Mouse (Mus musculus): ENCODE results near the gene Anks6. TPM values are rescaled to one million over a fixed set of nuclear protein-coding genes. Genes with fewer than 3 reads are reported as not detected.

The Anks6 gene
- total RNA-seq, 2 experiments from 2014 or later = 0.16 to 0.44 TPM

DNA sequence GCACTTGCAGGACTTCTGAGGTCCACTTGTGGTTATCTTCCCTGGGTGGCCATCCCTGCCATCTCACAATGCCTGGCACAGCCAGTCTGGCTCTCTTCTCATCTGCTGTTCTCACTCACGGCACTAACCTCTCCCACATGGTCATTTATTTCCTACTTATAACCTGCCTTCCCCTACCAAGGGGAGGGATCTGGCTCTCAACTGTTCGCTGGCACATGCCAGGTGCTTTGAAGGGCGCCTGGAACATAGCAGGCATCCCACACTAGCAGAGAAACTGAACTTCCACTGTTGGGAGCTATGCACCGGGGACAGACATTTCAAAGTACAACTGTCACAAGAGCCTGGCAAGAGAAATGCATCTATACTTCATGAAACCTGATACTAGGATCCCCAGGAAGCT is 9.5 kb downstream of the Anks6 start:
- no peak for ATAC-seq (ENCODE audit: poor library complexity, severe bottlenecking)

DNA sequence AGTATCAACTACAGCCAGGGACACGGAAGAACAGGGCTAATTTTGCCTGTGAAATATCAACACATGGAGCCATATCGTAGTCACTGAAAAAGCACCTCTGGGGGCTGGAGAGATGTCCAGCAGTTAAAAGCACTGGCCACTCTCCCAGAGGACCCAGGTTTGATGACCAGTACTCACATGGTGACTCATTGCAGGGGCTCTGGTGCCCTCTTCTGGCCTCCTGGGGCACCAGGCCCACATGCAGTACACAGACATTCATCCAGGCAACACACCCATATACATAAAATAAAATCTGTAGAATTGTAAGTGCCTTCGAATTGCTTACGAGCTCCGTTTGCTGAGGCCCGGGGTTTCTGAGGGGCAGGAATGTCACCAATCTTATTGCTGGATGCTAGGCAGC is 10.3 kb downstream of the Anks6 start:
- no peak for ATAC-seq (ENCODE audit: poor library complexity, severe bottlenecking)

DNA sequence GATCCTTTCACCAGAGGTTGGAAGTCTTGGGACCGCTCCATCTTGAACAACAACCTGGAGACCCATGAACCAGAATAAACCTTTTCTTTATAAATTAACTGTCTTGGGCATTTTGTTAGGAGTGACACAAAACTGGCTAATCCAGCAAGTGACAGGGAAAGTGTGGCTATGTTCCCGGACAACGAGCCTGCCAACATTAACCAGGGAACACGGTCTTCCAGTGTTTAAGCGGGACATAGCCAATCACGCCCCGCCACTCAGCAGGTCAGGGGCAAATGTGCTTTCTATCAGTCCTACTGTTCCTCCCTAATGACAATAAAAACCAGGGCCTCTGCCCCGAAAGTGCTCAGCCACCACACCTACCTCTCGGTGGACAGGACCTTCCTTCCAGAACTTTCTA is 13.4 kb downstream of the Anks6 start:
- ATAC-seq (ENCODE audit: poor library complexity, severe bottlenecking) = no peak

DNA sequence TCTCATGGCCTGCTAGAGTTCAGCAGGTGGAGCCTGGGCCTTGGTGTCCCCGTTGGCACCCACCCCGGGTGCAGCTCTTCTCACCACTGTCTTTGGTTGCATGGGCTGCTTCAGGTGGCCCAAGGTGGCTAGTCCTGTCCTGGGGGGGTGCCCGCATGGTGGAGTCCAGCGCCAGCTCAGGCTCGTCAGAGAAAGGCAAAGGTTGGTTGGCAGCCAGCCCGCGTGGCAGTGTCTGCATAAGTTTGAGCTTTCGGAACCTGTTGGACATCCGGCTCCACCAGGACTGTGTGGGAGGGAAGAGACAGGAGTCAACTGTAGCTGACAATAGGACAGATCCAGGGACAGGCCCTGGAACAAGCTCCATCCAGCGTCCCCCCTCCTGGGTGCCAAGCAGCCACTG is 17.6 kb downstream of the Anks6 start:
- no peak for ATAC-seq (ENCODE audit: poor library complexity, severe bottlenecking)

DNA sequence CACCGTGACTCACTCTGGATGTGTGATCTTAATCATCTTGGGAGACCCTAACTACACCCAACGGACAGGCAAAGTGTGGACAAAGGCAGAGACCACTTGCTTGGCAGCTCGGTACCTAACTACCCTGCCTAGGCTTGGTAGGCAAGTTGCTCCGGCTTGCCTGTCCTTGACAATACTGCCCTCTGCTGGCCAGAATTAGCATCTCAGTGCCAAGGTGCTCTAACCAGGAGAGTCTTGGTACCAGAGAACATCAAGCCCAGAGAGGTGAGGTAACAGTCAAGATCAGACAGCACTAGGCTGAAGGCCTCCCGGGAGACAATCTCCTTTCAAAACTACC is 19.9 kb downstream of the Anks6 start:
- peak; percentile 81 for ATAC-seq (ENCODE audit: poor library complexity, severe bottlenecking)

DNA sequence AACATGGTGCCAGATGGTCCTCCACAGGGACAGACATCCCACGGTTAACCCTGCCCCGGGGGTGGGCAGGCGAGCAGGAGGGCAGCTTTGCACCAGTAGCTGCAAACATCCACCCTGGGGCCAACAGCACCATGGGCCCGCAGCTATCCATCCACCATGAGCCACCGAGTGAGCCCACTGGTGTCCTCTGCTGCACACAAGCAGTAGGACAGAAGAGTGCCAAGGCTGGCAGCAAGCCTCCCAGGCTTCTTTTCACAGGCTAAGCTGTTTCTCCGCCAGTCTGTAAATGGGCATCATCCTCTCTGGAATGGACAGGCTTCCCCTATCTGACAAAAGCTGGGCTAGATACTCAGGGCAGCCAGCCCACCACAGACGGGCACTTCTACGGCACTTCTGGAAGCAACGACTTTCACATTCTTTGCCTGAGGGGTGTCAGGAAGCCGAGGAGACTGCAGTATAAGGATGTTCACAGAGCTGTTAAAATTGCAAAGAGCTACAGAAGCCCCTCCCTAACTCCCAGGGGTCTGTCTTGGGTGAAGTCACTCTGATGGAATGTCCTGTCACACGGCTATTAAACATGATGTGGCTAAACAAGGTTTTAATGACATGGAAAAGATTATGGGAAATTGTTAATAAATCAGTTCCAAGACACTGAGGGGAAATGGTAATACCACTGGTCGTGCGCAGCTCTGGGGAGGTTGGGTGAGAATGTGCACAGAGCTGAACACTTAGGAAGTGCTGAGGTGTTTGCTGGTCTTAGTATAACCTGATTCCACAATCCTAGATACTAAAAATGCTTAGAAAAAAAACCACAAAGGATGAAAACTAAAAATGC is 20.5 kb downstream of the Anks6 start:
- no peak for ATAC-seq (ENCODE audit: poor library complexity, severe bottlenecking)

DNA sequence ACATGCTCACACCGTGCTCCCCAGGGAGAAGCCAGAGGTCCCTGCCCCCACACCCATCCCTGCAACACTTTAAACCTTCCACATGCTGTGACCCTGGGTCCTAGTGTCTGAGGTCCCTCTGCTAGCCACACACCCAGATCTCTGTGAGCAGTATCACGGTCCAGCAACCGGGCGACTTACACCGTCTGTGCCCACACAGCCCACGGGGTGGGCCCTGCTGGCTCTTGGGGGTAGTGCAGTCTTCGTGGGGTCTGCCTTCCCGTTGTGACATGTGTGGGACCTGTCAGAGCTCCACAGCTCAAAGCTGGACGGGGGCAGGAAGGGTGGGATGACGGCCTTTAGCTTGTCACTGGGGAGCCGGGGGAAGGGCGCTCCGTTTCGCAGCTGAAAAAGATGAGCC is 21.7 kb downstream of the Anks6 start:
- no peak for ATAC-seq (ENCODE audit: poor library complexity, severe bottlenecking)

DNA sequence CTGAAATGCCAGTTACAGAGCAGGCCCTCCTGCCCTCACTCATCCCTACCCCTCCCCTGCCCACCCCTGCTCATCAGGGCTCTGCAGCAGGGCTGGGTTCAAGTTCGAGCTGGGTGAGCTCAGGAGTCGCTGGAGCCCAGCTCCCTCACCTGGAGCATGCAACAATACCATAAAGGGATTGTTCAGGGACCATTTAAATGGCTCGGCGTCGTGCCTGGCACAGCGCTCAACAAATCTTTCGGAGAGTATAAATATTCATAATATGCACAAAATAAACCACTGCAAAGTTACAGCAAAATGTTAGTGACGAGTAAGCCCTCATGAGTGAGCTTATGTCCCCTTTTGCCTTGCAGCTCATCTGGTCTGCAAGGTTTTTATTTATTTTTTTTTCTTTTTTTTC is 25.1 kb downstream of the Anks6 start:
- no peak for ATAC-seq (ENCODE audit: poor library complexity, severe bottlenecking)

DNA sequence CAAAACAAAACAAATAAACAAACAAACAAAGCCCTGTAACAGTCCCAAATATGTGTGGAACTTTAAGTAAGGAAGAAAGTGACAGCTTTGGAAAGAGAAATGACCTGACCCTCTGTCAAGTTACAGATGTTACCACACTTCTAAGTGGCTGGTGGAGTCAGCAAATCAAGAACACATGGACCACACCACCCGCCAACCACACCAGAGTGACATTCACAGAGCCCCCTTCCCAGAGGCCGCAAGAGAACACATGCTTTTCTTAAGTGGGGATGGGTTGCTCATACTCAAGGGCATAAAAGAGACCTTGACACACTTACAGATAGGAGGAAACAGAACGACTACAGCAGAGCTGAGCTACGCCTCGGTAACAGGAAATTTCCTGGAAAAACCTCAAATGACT is 28.4 kb downstream of the Anks6 start:
- no peak for ATAC-seq (ENCODE audit: poor library complexity, severe bottlenecking)

DNA sequence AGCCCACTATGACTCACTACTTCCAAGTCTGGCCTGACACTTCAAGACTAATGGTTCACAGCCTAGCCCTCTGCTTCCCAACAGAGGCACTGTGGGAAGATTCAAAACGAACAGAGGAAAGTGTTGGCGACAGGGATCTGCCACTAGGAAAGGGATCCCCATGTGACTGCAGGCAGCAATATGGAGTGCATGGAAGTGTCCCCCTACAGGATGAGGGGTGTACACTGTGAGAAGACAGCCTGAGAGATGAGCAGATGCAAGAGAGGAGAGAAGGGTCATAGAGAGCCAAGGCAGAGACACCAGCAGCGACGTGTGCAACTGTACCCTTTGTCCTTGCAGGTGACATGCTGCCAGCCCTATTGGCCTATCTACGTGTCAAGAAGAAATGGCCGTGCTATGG is 33.3 kb downstream of the Anks6 start:
- no peak for ATAC-seq (ENCODE audit: poor library complexity, severe bottlenecking)

DNA sequence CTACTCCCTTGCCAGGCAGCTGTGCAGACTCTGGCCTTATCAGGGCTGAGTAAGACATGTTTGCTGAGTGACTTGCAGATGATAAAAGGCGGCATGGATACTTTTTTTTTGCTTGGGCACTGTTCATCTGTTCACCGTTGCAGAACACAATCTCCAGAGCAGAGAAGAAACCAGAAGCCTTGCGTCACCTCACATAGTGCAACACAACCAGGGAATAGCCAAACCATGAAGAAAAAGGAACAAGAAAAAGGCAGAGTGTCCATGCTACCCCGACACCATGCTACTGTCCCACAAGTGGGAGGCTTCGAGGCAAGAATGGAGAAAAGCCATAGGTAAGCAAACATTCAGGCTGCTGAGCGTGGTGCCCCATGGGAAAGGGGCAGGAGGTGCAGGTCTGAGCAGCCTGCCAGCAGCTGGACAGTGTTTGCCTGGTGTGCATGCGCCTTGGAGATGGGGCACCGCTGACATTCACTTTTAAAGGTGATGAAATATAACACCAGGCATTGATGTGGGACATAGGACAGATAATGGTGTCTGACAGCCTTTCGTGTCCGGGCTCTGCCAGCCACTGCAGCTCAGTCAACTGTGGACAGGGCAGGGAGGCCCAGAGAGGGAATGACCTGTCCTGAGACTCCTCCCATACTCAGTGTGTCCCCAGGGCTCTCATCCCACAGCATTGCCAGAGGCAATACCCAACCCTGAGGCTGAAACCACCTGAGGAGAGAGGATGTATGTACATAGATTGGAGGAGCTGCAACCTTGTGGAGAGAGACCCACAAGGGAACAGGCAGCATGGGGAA is 34.2 kb downstream of the Anks6 start:
- ATAC-seq (ENCODE audit: poor library complexity, severe bottlenecking) = peak; percentile 64

DNA sequence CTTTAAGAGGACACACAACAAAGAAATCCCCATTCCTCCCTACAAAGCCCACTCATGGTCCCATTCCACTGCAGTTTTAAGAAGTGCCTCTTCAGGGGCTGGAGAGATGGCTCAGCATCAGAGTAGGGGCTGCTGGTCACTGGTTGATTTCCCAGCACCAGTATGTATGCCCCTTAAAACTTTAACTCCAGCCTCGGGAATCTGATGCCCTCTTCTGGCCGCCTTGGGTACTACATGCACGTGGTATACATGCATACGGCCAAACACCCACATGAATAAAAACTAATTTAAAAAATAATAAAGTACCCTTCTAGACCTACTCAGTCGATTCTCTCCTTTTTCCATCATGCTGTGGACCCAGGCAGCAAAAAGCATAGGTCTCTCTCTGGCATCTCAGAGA is 36.7 kb downstream of the Anks6 start:
- ATAC-seq (ENCODE audit: poor library complexity, severe bottlenecking) = peak; percentile 39; the same call in 1 of the 2 replicates

DNA sequence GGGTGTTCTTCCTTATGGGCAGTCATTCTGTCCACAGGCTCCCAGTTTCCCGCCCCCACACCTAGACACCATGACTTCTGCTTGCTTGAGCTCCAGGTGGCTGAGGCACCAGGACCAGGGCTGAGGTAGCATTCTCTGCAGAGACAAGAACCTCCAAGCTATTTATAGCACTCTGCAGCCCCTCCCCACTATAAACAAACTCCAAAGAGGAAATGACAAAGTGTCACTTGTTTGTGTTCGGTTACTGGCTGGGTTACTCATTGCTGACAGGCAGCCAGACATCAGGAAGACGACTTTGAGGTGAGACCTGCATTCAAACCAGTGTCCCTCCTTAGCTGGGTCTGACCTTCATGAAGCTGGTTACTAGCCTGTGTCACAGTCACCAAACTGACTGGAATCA is 42.1 kb downstream of the Anks6 start:
- no peak for ATAC-seq (ENCODE audit: poor library complexity, severe bottlenecking)

DNA sequence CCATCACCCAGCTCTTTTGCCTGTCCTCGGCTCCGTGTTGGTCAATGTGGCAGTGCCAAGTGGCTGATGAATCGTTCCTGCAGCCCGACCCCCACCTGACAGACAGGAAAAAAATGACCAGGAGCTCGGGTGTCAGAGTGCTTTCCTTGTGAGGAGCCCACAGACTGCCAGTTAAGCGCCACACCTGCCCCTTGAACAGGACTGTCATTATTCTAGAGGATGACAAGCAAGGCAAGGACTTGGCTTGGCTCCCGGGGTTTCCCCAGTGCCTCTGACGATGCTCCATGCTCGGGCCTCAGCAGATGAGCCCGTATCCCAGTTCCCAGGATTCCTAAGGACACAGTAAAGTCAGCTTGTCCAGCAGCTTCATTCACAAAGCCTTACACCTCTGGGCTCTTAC is 44.8 kb downstream of the Anks6 start:
- ATAC-seq (ENCODE audit: poor library complexity, severe bottlenecking) = no peak

DNA sequence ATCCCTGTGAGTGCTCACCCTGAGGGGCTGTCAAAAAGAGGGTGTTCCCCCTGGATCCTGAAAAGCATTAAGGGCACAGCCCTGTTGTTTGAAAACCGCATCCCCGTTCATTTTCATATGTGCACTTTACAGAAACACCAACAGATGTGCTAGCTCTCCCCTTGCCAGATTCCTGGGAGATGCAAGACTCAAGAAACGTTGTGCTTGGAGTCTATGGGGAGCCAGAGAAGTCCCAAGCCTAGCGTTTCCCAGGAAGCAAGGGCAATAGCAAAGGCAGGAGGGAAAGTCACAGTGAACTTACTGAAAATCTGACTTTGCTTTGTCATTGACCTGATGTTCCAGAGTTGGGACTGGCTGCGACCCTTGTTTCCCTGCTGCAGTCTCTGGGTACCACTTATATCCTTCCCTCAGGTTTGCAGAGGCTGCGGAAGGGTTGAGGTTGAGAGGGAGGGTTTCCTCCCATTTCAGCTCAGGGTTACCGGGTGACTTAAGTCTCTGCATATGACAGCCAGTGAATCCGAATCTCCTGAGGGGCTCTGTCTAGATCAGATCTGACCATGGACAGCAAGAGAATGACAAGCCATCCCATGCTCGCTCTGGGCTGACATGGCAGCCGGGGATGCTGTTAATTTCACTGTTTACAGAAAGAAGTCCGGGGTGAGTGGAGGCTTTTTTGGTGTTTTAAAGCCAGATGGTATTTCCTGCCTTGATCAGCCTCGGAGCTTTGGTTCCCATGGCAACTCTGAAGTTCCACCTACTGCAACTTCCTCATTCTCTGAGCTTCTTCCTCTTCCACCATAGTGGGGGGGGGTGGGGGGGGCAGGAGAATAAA is 46.6 kb downstream of the Anks6 start:
- peak; percentile 93 for ATAC-seq (ENCODE audit: poor library complexity, severe bottlenecking)

DNA sequence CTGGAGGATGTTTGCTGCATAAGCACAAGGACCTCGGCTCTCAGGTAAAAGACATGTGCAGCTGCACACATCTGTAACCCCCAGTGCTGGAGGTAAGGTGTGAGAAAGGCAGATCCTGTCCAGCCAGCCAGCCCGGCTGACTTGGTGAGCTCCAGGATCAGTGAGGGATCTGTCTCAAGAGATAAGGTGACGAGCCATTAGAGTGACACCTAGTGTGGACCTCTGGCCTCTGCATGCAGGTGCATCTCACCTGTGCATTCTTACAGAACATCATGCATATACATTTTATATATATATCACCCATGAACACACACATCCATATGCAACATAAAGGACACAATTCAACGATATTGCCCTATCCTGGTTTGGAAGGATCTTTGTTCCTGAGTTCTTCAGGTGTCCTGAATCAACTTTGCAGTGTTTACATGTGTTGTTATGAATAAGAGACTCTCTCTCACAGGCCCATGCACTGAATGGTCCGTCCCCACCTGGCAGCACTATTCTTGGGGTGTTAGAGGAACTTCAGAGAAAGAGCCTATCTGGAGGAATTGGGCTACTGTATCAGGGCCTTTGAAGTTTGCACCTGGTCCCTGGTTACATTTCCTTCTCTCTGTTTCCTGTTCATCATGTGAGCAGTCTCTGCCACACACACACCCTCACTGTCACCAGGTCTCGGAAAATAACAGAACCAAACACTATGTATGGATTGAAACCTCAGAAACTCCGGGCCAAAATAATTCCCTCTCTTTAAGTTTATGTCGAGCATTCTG is 56.4 kb downstream of the Anks6 start:
- no peak for ATAC-seq (ENCODE audit: poor library complexity, severe bottlenecking)

DNA sequence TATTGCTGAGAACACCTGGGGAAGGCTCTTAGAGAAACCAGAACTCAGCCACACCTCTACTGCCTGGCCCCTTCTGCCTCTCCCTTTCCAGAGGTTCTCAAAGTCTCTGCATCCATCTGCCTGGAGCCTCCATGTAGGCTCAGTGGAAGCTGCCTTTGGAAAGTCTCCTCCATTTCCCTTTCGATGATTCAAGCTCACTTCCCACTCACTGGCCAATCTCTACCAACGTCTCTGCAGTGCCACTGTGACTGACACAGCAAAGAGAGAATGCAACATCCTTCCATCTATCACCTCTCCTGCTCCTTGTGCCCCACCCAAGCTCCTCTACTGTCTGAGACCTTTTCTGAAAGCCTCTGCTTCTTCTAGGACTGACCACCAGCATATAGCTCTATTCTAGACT is 59.3 kb downstream of the Anks6 start:
- ATAC-seq (ENCODE audit: poor library complexity, severe bottlenecking) = no peak

DNA sequence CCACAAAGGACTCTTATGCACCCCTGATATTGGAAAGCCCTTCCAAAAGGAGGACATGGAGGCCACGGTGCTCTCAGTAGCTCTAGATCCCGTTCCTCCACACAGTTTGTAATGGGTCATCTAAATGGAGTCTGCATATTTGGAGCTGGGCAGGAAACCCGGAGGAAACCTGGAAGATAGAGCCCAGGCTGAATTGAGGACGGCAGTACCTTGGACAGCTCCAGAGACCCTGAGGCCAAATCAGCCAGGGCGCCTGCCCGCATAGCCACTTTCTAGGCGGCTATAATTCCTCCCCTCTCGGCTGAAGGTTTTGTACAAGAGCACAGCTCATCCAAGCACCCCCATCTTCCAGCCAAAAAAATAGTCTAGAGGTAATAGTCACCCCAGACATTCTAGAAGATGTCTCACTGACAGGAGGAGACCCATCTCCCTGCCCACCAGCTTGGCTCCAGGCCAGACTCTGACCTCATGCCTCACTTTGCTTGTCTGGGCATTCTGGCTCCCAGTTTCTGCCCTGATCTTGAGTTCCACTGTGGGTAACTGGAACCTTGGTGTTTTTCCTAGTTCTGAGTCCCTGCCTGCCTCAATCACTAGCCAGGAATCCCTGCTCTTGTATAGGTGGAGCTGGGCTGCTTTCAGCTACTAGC is 64.3 kb downstream of the Anks6 start:
- ATAC-seq (ENCODE audit: poor library complexity, severe bottlenecking) = no peak

DNA sequence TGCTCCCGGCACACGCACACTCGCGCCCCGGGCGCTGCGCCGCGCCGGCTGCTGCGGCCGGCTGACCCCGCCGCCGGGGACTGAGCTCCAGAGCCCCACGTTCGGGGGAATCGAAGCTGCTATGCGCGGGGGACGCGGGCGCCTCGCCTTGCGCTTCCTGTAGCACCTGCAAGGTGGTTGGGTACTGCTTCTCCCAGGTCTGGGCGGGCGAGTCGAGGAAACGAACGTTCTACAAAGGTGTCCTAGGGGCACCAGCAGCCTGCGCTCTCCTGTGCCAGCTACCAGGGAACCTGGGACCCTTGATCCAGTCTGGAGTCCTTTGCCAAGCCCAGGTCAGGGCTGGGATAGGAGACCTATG is 65.3 kb downstream of the Anks6 start:
- no peak for ATAC-seq (ENCODE audit: poor library complexity, severe bottlenecking)

Measured in megakaryocyte, adult 5-6 weeks (primary cell).